Mouse (Mus musculus): ENCODE data around the gene Hoxd13.

- no peak for TF ChIP-seq CTCF (IDR thresholded peaks at IDR 0.05; ENCODE audit: low read depth)
- TF ChIP-seq EP300 (IDR thresholded peaks at IDR 0.05; ENCODE audit: low read depth), result no peak
Measured at GRCm38 (mm10) chr2:74669650-74670235, 1.6 kb downstream of the Hoxd13 start.
